Mouse (Mus musculus) testis, adult 2 months (tissue): ENCODE data around the gene Rhoj. TPM values are rescaled to one million over a fixed set of nuclear protein-coding genes. Genes with fewer than 3 reads are reported as not detected.

ENCODE experiments used
- H3K27ac ChIP-seq: fragments of 200-500 bp; 2 replicates; pipeline ENCODE4 v1.5.1; 2012; ENCODE audit warnings: low read depth, low read length; ENCODE audit not compliant: control insufficient read depth, insufficient read depth
- H3K27me3 ChIP-seq: fragments of 200-500 bp; 2 replicates; pipeline ENCODE4 v1.6.1; 2012; ENCODE audit warnings: mild to moderate bottlenecking, low read length, moderate library complexity; ENCODE audit not compliant: control insufficient read depth, insufficient read depth
- H3K36me3 ChIP-seq: fragments of 200-500 bp; 2 replicates; pipeline ENCODE4 v1.6.1; 2012; ENCODE audit warnings: mild to moderate bottlenecking, low read length; ENCODE audit not compliant: control insufficient read depth, insufficient read depth
- H3K4me1 ChIP-seq: fragments of 200-500 bp; 2 replicates; pipeline ENCODE4 v1.6.1; 2012; ENCODE audit warnings: low read length; ENCODE audit not compliant: control insufficient read depth, insufficient read depth
- H3K4me3 ChIP-seq: fragments of 200-500 bp; 2 replicates; pipeline ENCODE4 v1.5.1; 2012; ENCODE audit warnings: low read depth, mild to moderate bottlenecking, low read length, moderate library complexity, mixed read lengths; ENCODE audit not compliant: control insufficient read depth
- CTCF ChIP-seq: fragments of 200-500 bp; IDR thresholded peaks from 2 replicates; pipeline ENCODE4 v1.5.1; 2012; ENCODE audit warnings: low read depth, mild to moderate bottlenecking, inconsistent platforms, low read length, moderate library complexity; ENCODE audit not compliant: control insufficient read depth, insufficient read depth, insufficient replicate concordance
- POLR2A ChIP-seq: fragments of 200-500 bp; IDR thresholded peaks from 2 replicates; pipeline ENCODE4 v1.6.1; 2012; ENCODE audit warnings: low read depth, mild to moderate bottlenecking, inconsistent platforms, low read length, moderate library complexity; ENCODE audit not compliant: control insufficient read depth
- polyA plus RNA-seq: library from polyadenylated mRNA; depleted of rRNA; stranded (reverse); fragments of >200 nt; gene quantifications from 2 replicates; pipeline ENCODE4 v1.2.3, GENCODE M21; 2012

Gene Rhoj
- polyA plus RNA-seq, 1 experiment = 2.9 TPM

GRCm38 (mm10) chr12:75290524-75290923 lies 17.6 kb upstream of the Rhoj start:
- TF ChIP-seq POLR2A (no peak), CTCF (no peak)
- H3K4me1 ChIP-seq = no peaks in the 10 kb centered on the region
- H3K36me3 ChIP-seq = no peaks in the 10 kb centered on the region
- H3K27me3 ChIP-seq = no peaks in the 10 kb centered on the region
- no peak overlapping the region for H3K27ac ChIP-seq
- no peak overlapping the region for H3K4me3 ChIP-seq

- TF ChIP-seq POLR2A (no peak), CTCF (no peak)
- Histone ChIP-seq H3K27ac (no peak overlapping the region), H3K36me3 (no peaks in the 10 kb centered on the region), H3K27me3 (no peaks in the 10 kb centered on the region), H3K4me1 (no peaks in the 10 kb centered on the region), H3K4me3 (no peak overlapping the region)
Observed at GRCm38 (mm10) chr12:75291556-75291955, 16.6 kb upstream of the Rhoj start.

GRCm38 (mm10) chr12:75292939-75293338 lies 15.2 kb upstream of the Rhoj start:
- Histone ChIP-seq H3K4me1 (no peaks in the 10 kb centered on the region), H3K4me3 (no peak overlapping the region)

GRCm38 (mm10) chr12:75299865-75300264 lies 8.3 kb upstream of the Rhoj start:
- TF ChIP-seq CTCF = no peak
- TF ChIP-seq POLR2A = no peak
- no peaks in the 10 kb centered on the region for H3K4me1 ChIP-seq
- no peak overlapping the region for H3K27ac ChIP-seq
- H3K36me3 ChIP-seq = no peaks in the 10 kb centered on the region
- H3K27me3 ChIP-seq = no peaks in the 10 kb centered on the region
- no peak overlapping the region for H3K4me3 ChIP-seq

More at GRCm38 (mm10) chr12:75292939-75293338, 15.2 kb upstream of the Rhoj start:
- Histone ChIP-seq H3K27ac (no peak overlapping the region), H3K36me3 (no peaks in the 10 kb centered on the region), H3K27me3 (no peaks in the 10 kb centered on the region)
- TF ChIP-seq POLR2A (no peak), CTCF (no peak)

- no peaks in the 10 kb centered on the region for H3K36me3 ChIP-seq
- no peaks in the 10 kb centered on the region; the same call in 1 of the 2 replicates for H3K4me1 ChIP-seq
- H3K4me3 ChIP-seq = no peak overlapping the region
- H3K27ac ChIP-seq = no peak overlapping the region
- no peaks in the 10 kb centered on the region for H3K27me3 ChIP-seq
- TF ChIP-seq POLR2A = no peak
- TF ChIP-seq CTCF = no peak
Observed at GRCm38 (mm10) chr12:75304132-75304531, 4.0 kb upstream of the Rhoj start.

GRCm38 (mm10) chr12:75309756-75310155 lies 1.6 kb downstream of the Rhoj start:
- Histone ChIP-seq H3K4me3 (peak overlapping the region; percentile 27; the same call in 1 of the 2 replicates), H3K4me1 (no peaks in the 10 kb centered on the region; the same call in 1 of the 2 replicates), H3K27ac (peak overlapping the region; percentile 66; the same call in 1 of the 2 replicates), H3K36me3 (no peaks in the 10 kb centered on the region), H3K27me3 (no peaks in the 10 kb centered on the region)
- TF ChIP-seq CTCF (no peak), POLR2A (no peak)

GRCm38 (mm10) chr12:75310766-75311165 lies 2.6 kb downstream of the Rhoj start:
- Histone ChIP-seq H3K27ac (no peak overlapping the region), H3K36me3 (no peaks in the 10 kb centered on the region), H3K4me3 (no peak overlapping the region), H3K27me3 (no peaks in the 10 kb centered on the region), H3K4me1 (no peaks in the 10 kb centered on the region; the same call in 1 of the 2 replicates)
- no peak for TF ChIP-seq CTCF
- TF ChIP-seq POLR2A = no peak

GRCm38 (mm10) chr12:75311879-75312278 lies 3.8 kb downstream of the Rhoj start:
- Histone ChIP-seq H3K4me3 (no peak overlapping the region), H3K27ac (no peak overlapping the region), H3K27me3 (no peaks in the 10 kb centered on the region), H3K36me3 (no peaks in the 10 kb centered on the region), H3K4me1 (no peaks in the 10 kb centered on the region; the same call in 1 of the 2 replicates)
- TF ChIP-seq CTCF = no peak
